Mouse (Mus musculus): ENCODE data around the gene S1pr2.
"Not testable (repeated sequence)": the region's sequence is repeated elsewhere in the genome, so short reads cannot be mapped to it uniquely, and the experiment has no call there.

Gene S1pr2

DNA sequence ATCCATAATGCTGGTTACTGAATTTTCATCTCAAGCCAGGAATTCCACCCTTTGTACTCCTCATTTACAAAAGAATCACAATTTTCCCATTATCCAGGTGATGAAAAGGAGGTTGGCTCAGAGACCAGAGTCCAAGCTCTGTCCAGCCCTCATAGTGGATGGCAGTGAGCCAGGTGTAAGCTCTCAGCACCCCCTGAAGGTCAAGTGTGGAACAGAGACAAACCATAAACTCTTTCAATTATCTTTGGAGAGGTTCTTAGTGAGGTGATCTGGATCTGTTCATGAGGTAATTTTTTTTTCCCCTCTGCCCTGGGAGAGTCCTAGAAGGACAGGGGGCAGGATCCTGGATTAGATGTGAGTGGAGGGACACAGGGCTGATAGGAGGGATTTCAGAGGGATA lies 24.2 kb upstream of the S1pr2 start:
- no peak for DNase-seq (ENCODE audit: low spot score)

DNA sequence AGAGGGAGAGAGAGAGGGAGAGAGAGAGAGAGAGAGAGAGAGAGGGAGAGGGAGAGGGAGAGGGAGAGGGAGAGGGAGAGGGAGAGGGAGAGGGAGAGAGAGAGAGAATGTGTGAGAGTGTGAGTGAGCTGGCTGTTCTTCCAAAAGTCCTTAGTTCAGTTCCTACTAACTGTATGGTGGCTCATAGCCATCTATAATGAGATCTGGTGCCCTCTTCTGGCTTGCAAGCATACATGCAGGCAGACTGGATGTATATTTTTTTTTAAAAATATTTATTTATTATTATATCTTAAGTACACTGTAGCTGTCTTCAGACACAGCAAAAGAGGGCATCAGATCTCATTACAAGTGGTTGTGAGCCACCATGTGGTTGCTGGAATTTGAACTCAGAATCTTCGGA lies 21.8 kb upstream of the S1pr2 start:
- not testable (repeated sequence) for DNase-seq (ENCODE audit: low spot score)

DNA sequence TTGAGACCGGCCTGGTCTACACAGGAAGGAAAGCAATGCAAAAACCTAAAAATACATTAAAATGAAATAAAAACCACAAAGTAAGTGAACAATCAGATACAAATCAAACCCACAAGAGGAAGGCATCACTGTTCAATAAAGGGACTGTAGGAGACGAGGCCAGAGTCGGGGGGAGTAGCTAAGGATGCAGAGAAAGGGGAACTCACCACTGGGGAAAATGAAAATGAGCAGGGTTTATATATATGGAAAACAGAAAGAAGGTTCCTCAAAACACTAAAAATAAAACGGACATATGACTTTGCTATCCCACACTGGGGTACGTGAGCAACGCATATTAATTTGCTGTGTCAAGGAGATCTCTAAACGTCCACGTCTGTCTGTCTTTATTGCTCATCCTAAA lies 20.5 kb upstream of the S1pr2 start:
- no peak for DNase-seq (ENCODE audit: low spot score)

GRCm38 (mm10) chr9:20995069-20995468 lies 18.5 kb upstream of the S1pr2 start:
- DNase-seq (ENCODE audit: low spot score): no peak

DNA sequence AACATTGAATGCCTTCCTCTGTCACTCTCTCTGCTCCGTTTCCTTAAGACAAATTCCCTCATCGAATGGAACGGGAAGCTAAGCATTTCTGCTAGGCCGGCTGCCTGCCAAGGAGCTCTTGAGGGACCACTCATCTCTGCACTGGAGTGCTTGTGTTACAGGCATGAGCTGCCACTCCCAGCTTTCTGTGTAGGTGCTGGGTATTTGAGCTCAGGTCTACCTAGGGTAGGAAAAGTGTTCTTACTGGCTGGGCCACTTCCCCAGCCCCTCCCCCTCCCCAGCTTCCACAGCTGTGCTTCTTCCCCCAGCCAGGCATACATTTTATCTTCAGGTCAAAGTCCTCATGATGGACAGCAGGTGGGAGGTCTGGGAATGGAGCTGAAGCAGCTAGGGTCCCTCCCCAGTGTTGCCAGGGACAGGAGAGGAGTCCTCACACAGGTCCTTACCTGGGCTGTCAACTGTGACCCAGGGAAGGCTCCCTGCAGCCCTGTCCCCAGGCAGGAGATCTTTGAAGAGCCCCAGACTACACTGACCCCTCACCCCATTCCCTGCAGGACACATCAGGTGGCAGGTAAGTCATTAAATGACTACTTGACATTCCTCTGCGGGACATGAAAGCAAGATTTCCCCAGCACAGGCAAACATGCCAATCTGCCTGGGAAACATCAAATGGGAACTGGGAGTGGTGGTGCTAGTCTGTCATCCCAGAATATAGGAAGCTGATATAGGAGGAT lies 16.8 kb upstream of the S1pr2 start:
- DNase-seq (ENCODE audit: low spot score): peak; percentile 93

GRCm38 (mm10) chr9:20991587-20991986 lies 15.0 kb upstream of the S1pr2 start:
- DNase-seq (ENCODE audit: low spot score): no peak

- peak; percentile 74 for DNase-seq (ENCODE audit: low spot score)
Observed at GRCm38 (mm10) chr9:20990861-20991260, 14.3 kb upstream of the S1pr2 start.

DNA sequence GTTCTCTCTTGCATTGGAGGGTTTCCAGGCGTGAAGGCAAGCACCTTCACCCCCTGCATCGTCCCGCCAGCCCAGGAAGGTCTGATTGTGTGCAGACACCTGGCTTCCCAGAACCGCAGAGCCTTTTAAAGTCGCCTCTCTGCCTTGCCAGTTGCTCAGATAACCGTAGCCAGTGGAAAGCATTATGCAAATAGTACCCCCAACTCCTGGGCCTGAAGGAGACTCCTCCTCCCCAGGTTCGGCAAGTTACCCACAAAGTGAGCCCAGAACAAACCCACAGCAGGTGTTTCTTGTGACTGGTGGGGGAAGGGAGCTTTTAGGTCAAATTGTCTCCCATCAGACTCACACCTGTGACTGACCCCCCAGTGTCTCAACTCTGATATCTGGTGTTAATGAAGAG lies 11.4 kb upstream of the S1pr2 start:
- DNase-seq (ENCODE audit: low spot score): no peak

- no peak for DNase-seq (ENCODE audit: low spot score)
Observed at GRCm38 (mm10) chr9:20986952-20987686, 10.5 kb upstream of the S1pr2 start.

- no peak for DNase-seq (ENCODE audit: low spot score)
Observed at GRCm38 (mm10) chr9:20983169-20983568, 6.6 kb upstream of the S1pr2 start.

DNA sequence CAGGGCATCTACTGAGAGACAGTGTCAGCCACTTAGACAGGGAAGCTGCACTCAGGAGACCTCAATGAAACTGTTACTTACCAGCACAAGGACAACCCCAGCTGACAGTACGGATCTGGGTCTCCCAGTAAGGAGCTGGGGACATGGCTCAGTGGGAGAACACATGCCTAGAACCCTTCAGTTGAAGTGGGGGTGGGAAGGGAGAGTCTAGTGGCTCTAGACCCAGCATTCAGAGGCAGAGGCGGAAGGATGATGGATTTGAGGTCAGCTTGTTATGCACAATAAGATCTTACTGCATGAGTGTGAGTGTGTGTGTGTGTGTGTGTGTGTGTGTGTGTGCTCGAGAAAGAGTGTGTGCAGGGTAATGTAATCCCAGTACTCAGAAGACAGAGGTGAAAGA lies 5.6 kb upstream of the S1pr2 start:
- no peak for DNase-seq (ENCODE audit: low spot score)

DNA sequence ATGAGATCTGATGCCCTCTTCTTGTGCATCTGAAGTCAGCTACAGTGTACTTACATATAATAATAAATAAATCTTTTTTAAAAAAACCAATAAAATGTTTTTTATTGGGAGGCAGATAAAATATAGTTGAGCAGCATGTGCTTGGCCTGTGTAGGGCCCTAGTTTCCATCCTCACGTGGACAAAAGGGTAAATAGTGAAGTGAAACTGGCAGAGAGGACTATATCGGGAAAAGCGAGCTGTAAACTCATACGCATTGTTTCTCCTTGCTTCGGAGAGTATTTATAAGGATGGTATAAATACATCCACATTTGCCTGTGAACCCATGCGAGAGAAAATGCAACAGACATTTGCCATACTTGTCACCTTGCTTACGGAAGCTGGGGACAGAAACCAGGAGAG lies 3.2 kb upstream of the S1pr2 start:
- no peak for DNase-seq (ENCODE audit: low spot score)

GRCm38 (mm10) chr9:20979181-20979580 lies 2.6 kb upstream of the S1pr2 start:
- no peak for DNase-seq (ENCODE audit: low spot score)

GRCm38 (mm10) chr9:20978409-20979095 lies 2.0 kb upstream of the S1pr2 start:
- no peak for DNase-seq (ENCODE audit: low spot score)

GRCm38 (mm10) chr9:20976961-20977689 lies 544 bp upstream of the S1pr2 start:
- DNase-seq (ENCODE audit: low spot score): no peak

DNA sequence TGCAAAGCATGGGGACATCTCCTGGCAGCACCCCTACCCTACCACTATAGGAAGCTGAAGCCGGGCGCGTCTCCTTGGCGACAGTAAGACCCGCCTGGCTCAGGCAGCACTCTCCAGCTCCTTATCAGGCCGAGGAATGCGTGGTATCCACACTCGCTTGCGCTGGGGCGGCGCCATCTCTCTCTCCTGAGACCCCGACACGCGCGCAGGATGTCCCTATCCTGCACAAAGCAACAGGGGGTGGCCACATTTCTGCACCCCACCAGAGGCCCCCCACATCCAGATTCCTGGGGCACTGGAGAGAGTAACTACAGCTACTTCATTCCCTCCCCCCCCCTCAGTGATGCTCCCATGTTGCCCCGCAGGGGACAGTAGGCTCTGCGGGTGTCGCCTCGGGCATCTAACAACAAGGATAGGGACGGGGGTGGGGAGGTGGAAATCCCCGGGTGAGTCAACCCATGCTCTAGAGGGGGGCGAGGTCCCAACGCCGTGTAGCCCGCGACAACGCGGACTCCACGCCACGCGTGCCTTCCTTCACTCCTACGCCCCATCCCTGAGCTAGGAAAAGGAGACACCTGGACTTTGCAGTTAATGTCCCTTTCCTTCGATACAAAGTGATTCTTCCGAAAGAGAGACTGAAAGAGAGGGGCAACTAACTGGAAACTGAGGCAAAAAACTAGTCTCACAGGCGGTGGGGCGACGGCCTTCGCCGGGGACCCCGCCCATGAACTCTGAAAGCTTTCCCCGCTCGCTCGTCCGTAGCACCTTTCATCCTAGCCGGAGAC lies 958 bp downstream of the S1pr2 start:
- DNase-seq (ENCODE audit: low spot score): peak; percentile 63

DNA sequence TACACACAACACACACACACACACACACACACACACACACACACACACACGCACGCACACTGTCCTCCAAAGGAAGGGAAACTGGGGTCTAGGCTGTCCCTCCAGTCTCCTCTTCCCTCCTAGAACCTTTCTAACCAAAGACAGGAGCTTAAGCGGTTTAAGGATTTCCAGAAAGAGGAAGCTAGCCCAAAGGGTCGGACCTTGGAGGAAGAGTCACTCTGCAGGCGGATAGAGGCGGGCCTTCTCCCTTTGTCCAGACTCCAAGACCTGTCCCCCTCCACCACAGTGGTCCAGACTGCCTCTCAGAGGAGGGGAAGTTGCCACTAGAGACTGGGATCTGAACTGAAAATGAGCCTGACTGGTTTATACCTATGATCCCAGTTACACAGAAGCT lies 2.9 kb downstream of the S1pr2 start:
- DNase-seq (ENCODE audit: low spot score): no peak

DNA sequence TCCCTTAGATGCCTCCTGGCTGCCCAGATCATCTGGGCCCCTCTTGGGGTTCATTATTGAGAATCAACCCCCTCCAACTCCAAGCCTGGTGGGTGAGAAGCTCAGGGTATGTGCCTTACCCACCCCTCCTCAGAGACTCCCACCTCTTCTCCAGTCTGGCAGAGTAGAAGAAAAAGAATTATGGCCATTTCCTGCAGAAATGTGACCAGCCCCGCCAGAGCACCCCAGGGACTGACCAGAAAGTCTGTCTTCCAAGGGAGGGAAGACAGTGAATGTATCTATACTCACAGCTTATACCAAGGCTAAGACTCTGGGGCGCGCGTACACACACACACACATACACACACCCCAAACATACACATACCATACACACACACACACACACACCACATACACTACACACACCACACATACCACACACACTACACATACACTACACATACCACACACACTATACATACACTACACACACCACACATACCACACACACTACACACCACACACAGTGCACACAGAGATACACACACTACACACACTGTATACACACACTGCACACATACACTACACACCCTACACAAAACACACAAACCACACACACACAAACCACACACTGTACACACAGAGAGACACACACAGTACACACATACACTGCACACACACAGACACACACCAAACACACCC lies 3.4 kb downstream of the S1pr2 start:
- DNase-seq (ENCODE audit: low spot score): no peak

GRCm38 (mm10) chr9:20972141-20972992 lies 4.2 kb downstream of the S1pr2 start:
- DNase-seq (ENCODE audit: low spot score): no peak

DNA sequence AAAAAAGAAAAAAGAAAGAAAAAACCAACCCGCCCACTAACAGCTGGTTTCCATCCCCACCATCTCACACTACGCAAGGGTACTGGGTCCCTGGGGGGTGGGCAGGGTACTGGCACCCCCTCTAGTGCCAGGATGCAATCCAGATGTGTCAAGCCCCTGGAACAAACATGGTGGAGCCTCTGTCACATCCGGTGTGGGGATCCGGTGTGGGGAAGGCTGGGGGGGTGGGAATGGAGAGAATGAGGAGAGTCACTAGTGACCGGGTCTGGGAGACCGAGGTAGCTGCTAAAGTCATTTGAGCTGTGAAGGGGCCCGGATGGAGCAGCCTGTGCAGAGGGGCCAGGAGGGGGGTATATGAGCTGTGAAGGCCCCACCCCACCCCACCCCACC lies 4.8 kb downstream of the S1pr2 start:
- peak; percentile 52 for DNase-seq (ENCODE audit: low spot score)
